Mouse (Mus musculus) erythroblast, embryonic 14.5 days (primary cell): ENCODE measurements around the gene Sumo2.

Experiments
- GATA1 ChIP-seq: IDR thresholded peaks from 2 replicates; pipeline ENCODE4 v1.6.1; 2012; ENCODE audit warnings: low read length, inconsistent platforms, mixed read lengths
- TAL1 ChIP-seq: IDR thresholded peaks from 3 replicates; pipeline ENCODE4 v1.6.1; 2012; ENCODE audit warnings: low read length, inconsistent platforms, mixed read lengths

GRCm38 (mm10) chr11:115518693-115519092 is 17.4 kb downstream of the Sumo2 start:
- TF ChIP-seq GATA1, result no peak
- TF ChIP-seq TAL1, result no peak
